Mouse (Mus musculus) urinary bladder, adult 2 months (tissue): Measurements from ENCODE around the gene Gpr63. TPM values are rescaled to one million over a fixed set of nuclear protein-coding genes. Genes with fewer than 3 reads are reported as not detected.

Source experiments
- polyA plus RNA-seq: library from polyadenylated mRNA; depleted of rRNA; stranded (reverse); fragments of >200 nt; gene quantifications from 2 replicates; pipeline ENCODE4 v1.2.3, GENCODE M21; 2012; rRNA removed

Gene Gpr63
- polyA plus RNA-seq, 1 experiment = 5.1 TPM

Other genes with a start within 250 kb of the Gpr63 start
- gene Klhl32, start 115.3 kb upstream of the Gpr63 start, polyA plus RNA-seq = 2.4 and 3.6 TPM in 2 replicates
- 12.9 and 14.3 TPM in 2 replicates for gene Ndufaf4, start 68.3 kb upstream of the Gpr63 start, polyA plus RNA-seq